Mouse (Mus musculus): ENCODE results near the gene Birc5. TPM values are rescaled to one million over a fixed set of nuclear protein-coding genes. Genes with fewer than 3 reads are reported as not detected.
A peak's percentile ranks its signal among the peaks of the same experiment; 100 is the strongest.

Gene Birc5
- total RNA-seq, 2 experiments from 2014 or later, result 5.0 to 5.2 TPM

- no peak for DNase-seq (ENCODE audit: low spot score in 2 of 2)
These were observed 32.7 kb downstream of the Birc5 start for GRCm38 (mm10) chr11:117881787-117882186.

- DNase-seq (ENCODE audit: low spot score in 2 of 2), result no peak
These were observed 33.2 kb downstream of the Birc5 start for GRCm38 (mm10) chr11:117882208-117882607.

- DNase-seq (ENCODE audit: low spot score in 2 of 2), result no peak
These were observed 36.9 kb downstream of the Birc5 start for GRCm38 (mm10) chr11:117886000-117886399.

DNA sequence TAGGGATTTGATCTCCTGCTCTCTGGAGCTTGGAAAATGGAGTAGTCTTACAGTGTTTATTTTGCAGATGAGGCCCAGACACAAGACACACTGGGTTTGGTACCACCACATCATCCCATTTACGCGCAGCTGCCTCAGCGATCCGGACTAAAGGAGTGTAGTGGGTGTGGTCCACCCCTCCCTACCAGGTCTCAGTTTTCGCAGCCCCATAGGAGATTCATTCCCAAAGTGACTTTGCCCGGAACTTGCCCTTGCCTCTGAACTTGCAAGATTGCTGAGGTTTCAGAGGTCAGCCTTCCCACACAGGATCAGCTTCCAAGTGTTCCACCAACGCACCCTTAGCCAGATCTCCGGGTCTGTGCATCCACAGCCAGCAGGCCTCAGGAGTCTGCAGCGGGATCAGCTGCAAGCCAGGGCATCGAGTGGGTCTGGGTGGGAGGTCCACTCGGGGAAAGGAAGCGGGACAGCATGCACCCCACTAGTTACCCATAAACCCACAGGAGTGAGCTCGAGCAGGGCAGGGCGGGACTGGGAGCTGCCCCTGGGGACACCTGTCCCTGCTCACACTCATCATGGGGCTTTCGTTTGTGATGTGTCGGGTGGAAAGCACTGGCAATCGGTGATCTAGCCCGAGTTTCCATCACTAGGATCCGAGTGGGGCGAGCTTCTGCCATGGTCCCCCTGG is 39.3 kb downstream of the Birc5 start:
- DNase-seq (ENCODE audit: low spot score in 2 of 2), result no peak

DNA sequence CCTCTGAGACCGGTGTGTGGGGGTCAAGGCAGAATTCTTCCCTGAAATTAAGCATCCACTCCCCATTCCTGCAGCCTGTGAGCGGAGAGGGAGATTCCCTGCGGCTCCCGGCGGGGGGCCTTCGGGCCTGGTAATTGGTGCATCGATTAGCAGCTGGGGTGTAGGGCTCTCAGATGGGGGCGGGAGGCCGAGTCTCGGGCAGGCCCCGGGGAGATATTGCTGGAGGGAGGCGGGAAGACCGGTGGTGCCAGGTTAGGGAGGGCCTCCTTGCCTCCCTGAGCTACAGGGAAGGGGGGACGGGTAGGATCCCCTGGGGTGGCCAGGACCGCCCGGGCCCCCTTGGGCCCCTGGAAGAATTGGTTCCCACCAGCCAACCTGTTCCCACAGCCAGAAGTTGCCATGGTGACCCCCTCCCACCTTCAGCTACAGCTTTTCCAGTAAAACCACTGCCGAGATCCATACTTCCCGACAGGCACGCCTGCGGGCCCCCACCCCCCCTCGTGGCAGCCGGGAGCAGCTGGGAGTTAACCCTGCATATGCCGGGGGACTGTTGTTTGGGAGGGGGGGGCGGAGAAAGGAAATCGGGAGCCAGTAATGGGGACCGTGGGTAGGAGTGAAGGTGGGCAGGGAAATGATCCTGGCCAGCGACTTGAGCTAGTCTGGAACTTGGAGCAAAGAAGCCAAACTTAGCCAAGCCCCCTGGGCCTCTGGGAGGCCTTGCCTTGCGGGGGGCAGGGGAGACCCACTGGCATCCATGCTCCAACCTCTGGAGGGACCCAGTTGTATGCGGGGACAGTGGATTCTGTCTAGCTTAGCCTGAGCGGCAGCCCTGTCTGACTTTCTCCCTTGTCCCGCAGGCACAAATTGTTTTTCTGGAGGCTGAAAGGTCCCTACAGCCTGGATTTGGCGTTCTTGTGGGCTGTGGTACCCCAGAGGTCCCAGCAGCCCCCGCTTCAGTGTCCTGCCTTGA is 40.1 kb downstream of the Birc5 start:
- no peak for DNase-seq (ENCODE audit: low spot score in 2 of 2)

GRCm38 (mm10) chr11:117889887-117890340 is 40.9 kb downstream of the Birc5 start:
- no peak for DNase-seq (ENCODE audit: low spot score in 2 of 2)

DNA sequence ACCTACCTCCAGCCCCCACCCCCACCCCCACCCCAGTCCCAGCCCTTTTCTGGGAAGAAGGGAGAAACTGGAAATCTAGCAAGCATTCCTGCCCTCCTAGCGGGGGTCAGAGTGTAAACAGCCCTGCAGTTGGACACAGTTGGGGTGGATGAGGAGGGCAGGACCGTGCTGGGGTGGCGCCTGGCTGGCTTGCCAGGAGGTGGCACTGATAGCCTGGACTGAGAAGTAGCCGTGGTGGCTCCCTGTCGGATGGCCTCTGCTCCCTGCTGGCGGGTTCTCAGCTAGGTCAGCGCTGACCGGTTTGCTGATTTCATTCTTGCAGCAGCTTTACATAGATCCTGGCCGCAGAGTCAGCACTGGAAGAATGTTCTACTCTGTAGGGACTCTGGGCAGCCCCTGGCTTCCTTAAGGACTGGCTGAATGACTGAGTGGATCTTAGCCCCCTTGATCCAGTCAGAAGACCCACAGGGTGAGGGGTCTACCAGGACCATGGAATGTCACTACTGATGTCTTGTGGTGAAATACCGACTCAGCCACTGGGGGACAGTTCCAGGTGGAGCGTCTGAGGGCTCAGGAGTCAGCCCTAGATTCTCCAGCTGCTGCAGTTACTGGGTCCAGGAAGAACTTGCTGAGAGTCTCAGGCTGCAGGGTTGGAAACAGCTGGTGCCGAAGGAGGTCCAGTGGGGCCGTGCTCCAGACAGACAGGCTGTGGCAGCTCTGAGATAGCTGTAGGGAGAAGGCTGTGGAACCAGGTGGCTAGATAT is 41.6 kb downstream of the Birc5 start:
- peak in 1 of 2 experiments; percentile 37 for DNase-seq (ENCODE audit: low spot score in 2 of 2)

DNA sequence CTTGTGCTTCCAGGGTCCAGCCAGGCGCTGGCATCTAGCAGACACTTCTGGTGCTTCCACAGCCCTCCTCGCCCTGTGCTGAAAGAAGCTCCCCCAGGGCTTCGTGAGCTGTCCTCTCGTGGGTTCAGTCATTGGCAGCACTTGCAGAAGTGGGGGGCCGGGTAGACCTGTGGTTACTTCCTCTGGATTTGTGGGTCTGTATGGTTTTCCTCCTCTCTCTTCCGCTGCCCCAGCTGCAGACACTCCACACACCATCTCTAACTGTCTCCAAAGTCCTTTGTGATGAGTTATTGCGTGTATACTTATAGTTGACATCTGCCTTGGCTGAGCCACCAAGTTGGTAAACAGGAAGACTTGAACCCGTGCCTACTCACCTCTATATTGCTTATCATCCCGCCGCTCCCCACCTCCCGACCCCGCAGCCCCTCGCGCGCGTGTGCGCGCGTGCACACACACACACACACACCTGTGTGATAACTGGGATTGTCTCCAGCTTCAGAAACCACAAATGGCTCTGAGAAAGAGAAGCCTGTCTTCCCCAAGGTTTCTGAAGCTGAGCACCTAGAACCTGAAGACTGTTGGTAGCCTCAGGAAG is 42.6 kb downstream of the Birc5 start:
- no peak for DNase-seq (ENCODE audit: low spot score in 2 of 2)

DNA sequence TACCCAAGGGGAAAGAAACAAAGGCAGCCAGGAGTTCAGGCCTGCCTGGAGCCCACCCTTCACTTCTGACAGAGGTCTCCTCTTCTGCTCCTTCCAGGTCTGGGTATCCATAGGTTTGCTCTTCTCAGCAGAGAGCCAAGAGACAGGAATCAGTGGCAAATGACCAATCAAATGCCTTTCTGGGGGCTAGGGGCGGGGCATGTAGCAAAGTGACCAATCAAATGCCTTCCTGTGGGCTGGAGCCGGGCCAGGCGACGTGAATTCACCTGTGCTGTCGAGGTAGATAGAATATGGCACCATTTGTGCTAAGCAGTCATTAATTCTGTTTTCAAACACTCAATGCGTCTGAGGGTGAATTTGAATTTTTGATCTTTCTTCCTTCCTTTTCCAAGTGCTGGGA is 43.1 kb downstream of the Birc5 start:
- no peak for DNase-seq (ENCODE audit: low spot score in 2 of 2)

DNA sequence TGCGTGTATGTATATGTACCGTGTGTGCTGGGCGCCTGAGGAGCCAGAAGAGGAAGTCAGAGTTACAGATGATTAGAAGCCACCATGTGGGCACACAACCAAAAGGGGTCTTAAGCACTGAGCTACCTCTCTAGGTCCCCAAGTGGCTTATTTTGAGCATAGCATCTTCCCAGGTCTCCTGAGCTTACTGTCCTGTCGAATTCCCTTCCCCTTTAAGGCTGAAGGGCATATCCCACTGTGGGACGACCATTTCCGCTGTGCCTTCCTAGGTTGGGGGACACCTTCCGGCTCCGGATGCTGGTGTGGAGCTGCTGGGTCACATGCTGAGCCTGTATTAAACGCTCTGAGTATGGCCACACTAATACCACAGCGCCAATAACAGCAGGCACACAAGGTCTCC is 45.6 kb downstream of the Birc5 start:
- no peak for DNase-seq (ENCODE audit: low spot score in 2 of 2)

DNA sequence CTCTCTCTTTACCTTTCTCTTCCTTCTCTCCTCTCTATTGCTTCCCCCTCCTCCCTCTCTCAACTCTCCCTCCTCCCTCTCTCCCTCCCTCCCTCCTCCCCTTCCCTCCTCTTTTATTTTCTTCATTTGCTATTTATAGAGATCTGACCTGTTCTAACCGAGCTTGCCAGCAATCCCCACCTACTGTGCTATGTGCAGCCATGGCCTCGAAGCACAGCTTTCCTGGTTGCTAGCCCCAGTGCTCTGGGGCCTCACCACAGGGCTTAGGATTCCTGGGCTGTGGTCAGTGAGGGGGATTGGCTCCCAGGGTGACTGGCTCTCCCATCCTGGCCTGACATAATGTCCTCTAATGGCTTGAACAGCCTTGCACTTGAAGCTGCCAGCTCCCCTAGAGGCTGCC is 47.5 kb downstream of the Birc5 start:
- no peak for DNase-seq (ENCODE audit: low spot score in 2 of 2)

DNA sequence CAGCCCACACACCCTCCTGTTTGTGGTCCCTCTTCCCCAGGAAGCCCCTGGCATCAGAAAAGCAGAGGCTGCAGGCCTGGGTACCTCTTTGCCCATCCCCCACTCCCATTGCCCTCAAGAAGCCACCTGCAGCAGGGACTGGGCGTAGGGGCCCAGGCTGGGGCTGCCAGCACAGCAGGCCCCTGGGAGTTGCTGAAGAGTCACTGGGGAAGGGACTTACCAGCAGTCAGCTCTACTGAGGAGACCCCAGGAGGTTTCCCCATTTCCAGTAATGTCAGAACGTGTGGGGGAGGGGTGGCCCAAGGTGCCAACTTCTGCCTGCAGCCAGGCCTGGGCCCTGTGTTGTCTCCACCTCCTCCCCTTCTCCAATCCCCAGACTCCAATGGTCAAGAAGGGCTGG is 53.2 kb downstream of the Birc5 start:
- DNase-seq (ENCODE audit: low spot score in 2 of 2), result no peak

DNA sequence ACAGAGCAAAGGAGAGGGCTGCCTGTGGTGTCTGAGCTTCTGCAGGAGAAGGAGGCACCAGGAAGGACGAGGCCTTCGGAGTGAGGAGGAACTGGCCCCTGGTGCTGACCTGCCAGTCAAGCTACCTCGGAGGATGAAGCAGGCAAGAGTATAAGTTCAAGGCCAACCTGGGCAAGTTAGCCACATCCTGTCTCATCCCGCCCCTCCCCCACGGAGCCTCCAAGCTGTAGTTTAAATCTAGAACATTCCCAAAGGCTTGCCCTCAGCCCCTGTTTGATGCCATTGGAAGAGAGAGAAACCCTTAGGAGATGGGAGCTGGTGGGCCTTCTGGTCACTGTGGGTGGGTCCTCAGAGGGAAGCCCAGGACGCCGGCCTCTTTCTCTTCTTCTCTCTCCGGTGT is 55.4 kb downstream of the Birc5 start:
- DNase-seq (ENCODE audit: low spot score in 2 of 2), result no peak

Other genes with a start within 250 kb of the Birc5 start
- gene Tnrc6c, start 195.0 kb upstream of the Birc5 start, total RNA-seq (2021), result 10 to 100 TPM; 70.1 to 70.4 TPM
- 1 to 10 TPM in 1 of 2 experiments, under 1 TPM in 1; 0.60 to 1.5 TPM for gene Tmc8, start 67.2 kb upstream of the Birc5 start, total RNA-seq (2021)
- gene Tmc6, start 67.1 kb upstream of the Birc5 start, total RNA-seq (2021), result 1 to 10 TPM; 5.5 to 5.9 TPM
- gene 6030468B19Rik, start 51.6 kb upstream of the Birc5 start, total RNA-seq (2021), result not detected
- gene Gm20708, start 39.6 kb upstream of the Birc5 start, total RNA-seq (2021), result 1 to 10 TPM; 3.4 to 3.5 TPM
- 10 to 100 TPM; 11.3 to 12.3 TPM for gene Syngr2, start 39.6 kb upstream of the Birc5 start, total RNA-seq (2021)
- 1 to 10 TPM; 5.6 to 7.3 TPM for gene Afmid, start 23.3 kb upstream of the Birc5 start, total RNA-seq (2021)
- 1 to 10 TPM; 5.4 TPM for gene Tk1, start 23.2 kb upstream of the Birc5 start, total RNA-seq (2021)
- gene Tmem235, start 11.5 kb downstream of the Birc5 start, total RNA-seq (2021), result under 1 TPM in 1 of 2 experiments, not detected in 1; 0.25 TPM
- gene Tha1, start 24.2 kb downstream of the Birc5 start, total RNA-seq (2021), result 1 to 10 TPM; 2.1 to 2.3 TPM
- 1 to 10 TPM; 2.3 to 2.8 TPM for gene Socs3, start 120.8 kb downstream of the Birc5 start, total RNA-seq (2021)
- 10 to 100 TPM; 59.2 to 59.6 TPM for gene Pgs1, start 137.0 kb downstream of the Birc5 start, total RNA-seq (2021)